Mouse (Mus musculus) thymus, postnatal 36 days (tissue): Measurements from ENCODE around the gene Ncapd3.

Experiments
- DNase-seq, 2 experiments: peaks; one replicate each; pipeline ENCODE4 v3.0.0; 2022; ENCODE audit warnings: mixed read lengths in 2 of 2

Ncapd3 gene

DNA sequence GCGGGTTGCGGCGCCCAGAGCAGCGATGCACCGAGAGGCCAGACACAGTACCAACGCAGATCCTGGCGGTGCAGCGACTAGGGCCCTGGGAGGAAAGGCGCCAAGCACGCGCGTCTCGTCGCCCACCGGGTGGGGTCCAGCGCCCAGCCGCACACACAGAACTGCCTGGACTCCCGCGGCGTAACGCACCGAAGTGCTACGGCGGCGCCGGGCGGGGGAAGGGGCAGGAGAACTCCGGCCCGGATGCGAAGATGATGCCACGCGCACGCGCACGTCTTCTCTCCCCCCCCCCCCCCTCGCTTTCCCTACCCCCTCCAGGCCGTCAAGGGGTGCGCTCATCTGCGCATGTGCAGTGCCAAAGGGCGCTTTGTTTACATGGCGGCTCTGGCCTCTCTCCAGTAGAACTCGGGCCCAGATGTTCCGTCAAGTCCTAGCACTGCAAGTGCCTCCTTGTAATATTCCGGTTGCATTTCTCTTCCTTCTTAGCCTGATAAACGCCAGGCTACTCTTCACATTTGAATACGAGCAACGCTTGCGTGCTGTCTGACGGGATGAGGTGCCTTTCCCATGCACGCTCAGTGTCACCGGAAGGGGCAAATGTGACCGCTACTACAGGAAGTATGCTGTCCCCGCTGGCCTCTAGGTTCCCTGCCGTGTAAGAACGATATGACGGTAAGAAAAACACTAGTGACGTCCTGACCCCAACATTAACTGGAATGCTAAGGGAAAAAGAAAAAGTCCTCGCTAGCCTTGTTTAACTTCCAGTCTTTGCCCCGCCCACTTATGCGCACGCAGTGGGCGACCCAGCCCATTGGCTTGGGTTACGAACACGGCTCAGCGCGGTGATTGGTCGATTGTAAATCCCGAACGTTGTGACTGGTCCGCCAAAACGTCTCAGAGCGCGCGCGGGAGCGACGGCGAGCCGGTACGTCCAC, at the start of gene Ncapd3, which contains the start of gene Vps26b:
TSS of gene Ncapd3 (plus strand) at position 348 of the 935 bp plus-strand sequence.
TSS of gene Vps26b (minus strand) at position 238 of the 935 bp plus-strand sequence.
- DNase-seq: peak; percentile 93 to 94

DNA sequence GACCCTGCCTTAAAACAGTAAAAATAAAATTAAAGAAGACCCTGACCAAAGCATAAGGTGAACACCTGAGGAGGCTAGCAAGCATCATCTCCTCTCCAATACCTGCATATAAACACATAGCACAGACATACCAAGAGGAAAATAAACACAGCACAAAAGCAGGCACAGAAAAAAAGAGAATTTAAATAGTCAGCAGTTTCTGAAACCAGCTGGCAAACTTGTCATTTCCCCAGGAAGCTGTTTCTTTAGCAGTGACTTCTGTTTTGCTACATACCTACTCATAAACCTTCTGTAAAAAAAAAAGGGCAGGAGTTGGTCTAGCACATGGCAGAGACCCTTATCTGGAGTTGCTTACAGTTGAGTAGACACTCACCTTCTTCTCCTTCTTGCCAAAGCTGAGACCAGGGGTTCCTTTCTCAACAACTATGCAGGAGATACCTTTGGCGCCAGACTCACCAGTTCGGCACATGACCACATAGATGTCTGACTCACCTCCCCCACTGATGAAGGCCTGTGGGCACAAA, 44.8 kb upstream of the Ncapd3 start:
- no peak for DNase-seq

DNA sequence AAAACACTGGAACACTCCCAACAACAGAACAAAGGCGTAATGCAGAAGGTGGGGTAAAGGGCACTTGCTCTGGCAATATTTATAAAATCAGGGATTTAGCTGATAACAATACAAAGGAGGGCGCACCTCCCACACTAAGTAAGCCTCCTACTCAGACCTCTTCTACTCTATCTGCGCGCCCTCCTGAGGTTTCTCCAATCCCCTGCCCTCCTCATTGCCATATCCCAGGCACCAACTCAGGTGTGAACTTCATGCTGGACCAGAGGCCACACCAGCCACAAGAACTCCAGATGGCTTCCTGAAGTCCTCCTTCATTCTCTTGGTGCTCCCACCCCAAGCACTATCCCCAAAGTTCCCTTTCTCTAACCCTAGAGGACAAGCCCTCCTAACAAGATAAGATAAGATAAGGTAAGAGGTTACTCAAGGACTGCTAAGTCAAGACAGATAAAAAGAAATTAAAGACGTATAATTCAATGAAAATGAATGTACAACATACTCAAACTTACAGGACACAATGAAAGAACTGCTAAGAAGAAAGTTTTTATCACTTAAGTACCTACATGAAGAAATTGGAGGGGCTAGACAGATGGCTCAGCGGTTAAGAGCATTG, 44.2 kb upstream of the Ncapd3 start:
- no peak for DNase-seq

DNA sequence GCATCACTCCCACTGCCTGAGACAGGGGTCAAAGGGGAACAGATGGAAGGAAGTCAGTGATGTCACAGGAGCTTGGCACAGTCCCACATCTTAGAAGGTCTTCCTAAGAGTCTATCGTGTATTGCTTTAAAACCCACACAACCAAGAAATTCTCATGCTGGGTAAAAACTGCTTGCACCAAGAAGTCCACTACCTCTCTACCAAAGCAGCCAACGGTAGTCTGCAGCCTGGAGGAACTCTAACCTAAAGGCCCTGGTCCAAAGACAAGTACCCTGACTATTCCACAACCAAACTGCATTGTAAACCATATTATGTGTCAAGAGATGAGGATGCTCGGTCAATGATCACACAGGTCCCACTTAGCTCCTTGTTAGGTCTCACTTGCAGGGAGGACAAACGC, 39.8 kb upstream of the Ncapd3 start:
- no peak for DNase-seq

DNA sequence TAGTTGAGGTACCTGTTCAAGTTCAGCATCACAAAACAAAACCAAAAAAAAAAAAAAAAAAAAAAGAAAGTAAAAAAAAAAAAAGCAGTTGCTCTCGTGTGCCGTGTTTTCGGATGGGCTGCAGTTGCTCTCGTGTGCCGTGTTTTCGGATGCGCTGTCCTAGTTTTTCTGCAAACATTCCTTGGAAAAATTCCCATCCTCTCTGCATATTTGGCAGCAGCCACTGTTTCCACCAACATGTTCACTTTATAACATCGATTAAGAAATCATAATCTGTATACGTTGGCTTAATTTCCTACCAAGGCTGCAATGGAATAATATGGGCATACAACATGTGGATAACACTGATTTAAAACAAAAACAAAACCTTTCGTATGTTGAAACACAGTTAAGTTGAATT, 36.9 kb upstream of the Ncapd3 start:
- DNase-seq: no peak

DNA sequence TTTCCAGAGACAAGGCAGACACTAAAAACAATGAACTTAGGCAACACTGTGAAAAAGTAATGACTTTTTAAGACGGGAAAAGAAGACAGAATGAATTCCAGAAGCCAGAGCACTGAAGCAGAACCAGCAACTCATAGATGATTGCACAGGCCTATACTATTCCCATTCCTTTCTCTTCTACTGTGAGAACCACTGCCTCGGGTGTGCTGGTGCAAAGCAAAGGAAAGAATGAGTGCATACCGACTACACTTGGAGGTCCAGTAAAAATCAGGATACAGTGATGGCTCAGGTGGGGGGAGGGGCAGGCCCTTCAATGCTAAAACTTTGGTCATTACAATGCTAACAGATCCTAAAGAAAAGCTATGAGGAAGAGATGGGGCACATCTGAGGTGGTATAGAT, 36.1 kb upstream of the Ncapd3 start:
- DNase-seq: no peak

DNA sequence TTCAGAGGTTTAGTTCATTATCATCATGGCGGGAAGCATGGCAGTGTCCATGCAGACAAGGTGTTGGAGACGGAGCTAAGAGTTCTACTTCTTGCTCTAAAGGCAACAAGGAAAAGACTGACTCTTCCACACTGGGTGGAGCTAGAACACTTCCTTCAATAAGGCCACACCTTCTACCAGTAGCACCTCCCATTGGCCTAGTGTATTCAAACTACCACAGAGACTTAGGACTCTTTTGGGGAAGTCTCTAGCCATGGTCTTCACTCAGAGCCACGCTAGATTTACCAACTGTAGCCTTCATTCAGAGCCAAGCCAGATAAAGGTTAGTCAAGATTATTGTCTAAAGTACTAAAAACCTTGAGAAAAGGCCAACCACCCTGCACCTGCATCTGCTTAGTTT, 32.9 kb upstream of the Ncapd3 start:
- DNase-seq: no peak

DNA sequence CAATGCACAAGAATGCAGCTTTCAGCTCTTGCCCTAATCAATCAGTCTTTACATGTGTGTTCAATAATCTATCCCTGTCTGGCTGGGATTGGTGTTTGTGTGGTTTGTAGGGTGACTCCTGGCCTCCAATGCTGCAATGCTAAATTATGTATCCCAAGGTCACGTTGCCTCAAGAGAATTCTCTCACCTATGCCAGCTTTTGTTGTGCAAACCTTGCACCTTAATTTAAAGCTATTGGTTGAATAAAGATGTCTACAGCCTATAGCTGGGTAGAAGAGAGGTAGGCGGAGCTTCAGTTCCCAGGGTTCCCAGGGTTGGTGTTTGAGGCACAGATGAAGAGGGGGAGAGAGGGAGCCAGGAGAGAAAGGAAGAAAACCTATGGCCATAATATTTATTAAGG, 32.5 kb upstream of the Ncapd3 start:
- no peak for DNase-seq

DNA sequence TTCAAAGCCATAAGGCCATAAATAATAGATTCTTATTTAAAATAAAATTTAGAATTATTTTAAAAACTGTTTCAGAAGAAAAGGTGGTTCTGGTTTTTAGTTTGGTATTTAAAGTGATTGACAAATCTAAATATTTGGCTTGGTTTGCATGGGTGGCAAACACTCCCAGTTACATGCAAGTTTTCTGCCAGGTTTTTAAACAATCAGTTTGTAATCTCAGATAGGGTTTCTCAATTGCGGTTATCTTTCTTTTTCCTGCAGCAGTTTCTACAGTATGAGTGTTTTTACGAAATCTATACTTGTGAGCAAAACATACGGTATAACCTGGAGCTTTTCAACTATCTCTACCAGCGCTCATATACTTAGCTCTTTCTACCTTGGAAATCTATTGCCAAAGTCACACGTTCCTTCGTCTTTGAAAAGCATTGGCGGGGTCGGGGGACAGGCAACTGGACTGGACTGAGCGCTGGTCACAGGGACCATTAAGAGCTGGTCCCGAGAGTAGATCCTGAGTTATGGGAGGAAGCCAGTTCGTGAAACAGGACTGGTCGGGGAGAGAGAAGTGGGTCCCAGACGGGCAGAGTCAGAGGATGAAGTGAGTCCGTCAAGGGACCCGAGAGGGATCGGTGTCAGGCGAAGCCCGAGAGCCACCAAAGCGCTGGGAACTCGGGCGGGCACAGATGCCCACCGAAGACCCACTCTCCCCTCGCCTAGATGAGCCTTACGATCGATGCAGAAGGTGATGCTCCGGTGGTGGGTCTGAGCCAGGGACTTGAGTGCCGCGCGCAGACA, 31.1 kb upstream of the Ncapd3 start:
- DNase-seq: no peak

DNA sequence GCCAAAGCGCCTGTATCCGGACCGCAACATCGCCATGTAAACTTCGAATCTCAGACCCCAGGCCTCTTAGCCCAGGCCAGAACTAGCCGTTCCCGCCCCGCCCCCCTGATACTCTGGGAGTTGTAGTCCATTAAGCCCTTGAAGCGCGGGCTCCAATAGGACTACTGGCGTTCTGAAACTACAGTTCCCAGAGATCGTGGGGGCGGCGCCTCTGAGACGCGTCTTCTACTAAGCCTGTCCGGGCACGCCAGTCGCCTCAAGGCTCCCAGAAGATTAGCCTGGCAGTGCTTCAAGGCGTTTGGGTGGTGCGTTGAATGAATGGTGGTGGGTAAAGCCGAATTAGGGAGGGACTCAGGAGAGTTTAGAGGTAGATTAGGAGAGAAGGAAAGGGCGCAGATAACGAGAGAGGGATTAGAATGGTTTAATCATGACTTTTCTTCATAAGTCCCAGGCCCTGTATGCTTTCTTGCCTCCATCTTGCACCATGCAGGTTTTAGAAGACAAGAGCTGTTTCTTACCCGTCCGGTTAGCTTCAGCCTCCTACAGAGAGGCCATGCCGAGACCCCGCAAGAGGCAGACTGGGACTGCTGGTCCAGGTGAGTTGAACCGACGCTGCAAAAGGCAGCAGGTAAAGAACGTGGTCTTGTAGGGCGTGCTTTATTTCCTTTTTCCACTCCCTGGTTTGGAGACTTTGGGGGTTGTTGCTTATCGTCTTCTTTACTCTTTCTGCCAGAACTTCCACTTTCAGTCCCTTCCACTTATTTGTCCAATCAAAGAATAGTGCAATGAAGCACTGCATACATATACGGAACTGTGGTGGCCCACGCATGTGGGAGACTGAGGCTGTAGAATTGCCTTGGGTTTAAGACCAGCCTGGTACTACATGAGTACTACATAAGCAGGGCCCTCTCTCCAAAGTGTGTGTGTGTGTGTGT, 30.2 kb upstream of the Ncapd3 start, which contains the start of the genes Acad8 and Thyn1:
TSS of gene Acad8 (minus strand) at position 106 of the 935 bp plus-strand sequence.
TSS of gene Thyn1 (plus strand) at position 250 of the 935 bp plus-strand sequence.
- peak; percentile 92 to 93 for DNase-seq

DNA sequence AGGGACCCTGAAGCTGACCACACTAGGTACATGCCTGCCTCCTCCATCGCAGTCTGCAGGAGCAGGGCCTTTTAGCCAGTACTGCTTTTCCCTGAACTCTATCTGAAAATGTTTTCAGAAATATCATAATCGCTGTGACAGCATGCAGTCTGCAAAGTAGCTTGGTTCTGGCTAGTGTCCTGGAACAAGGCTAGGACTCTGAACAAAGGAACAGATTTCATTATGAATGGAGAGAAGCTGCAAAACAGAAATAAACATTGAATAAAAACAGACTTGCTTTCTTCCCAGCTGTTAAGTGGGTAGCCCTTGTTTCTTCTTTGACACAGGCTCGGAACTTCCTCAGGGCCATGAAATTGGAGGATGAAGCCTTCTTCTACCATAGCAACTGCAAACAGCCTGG, 24.7 kb upstream of the Ncapd3 start:
- no peak for DNase-seq

DNA sequence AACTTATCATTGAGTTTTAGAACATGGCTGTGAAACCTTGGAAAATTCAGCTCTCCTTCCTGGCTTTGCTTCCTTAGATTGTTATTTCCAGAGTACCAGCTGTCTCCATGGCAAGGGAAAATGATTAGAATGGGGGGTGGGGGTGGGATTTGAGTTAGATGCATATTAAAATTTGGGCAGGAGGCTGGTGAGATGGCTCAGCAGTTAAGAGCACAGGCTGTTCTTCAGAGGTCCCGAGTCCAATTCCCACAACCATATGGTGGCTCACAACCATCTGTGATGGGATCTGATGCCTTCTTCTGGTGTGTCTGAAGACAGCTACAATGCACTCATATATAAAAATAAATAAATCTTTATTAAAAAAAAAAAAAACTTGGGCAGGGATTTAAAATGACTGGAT, 24.0 kb upstream of the Ncapd3 start:
- no peak for DNase-seq

DNA sequence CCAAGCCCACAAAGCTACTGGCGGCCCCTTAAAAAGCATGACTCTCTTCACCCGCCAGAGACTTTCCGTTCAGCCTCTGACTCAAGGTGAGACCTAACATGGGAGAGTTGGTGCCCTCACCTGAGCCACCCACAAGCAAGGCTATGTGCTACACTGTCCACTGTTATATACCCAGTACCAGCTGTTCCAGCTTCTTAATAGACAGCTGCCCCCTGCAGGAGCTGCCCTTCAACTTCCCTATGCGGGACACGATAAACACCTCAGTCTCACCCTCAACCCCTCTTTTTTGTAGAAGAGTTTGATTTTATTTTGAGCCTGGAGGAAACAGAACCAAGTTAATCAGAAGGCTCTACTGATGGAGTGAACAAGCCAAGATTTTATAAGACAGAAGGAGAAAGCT, 23.1 kb upstream of the Ncapd3 start:
- DNase-seq: no peak

DNA sequence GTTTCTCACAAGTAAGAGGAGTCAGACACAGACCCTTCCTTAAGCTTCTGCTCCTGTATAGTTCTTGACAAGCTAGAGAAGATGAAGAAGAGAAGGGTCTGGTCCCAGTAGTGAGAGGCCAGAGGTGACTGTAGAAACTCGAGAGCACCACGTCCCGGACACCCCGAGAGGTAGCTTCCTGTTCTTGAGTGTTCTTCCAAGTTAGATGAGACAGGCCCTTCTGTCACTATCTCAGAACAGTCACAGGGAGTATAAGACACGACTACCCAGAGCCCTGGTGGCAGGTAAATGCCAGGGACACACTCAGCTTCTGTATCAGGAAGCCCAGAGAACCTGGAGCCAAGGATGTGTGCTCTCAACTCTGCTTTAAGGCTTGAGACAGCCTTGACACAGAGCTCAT, 20.7 kb upstream of the Ncapd3 start:
- DNase-seq: no peak

DNA sequence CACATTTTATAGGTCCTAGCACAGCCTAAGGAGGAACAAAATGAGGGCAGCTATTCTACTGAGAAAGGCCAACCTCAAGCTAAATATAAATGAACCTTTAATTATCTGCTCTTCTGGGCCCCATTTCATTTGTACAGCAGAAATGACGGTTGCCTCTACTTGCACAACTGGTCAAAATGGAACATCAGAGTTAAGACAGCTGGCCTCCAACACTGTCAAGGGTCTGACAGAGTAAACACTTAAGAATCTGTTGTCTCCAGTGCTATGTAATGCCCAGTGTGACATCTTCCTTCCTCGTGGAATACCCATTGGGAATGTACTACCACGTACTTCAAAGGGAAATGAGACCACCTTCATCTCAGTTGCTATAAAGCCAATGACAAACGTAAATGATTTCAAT, 18.4 kb upstream of the Ncapd3 start:
- no peak for DNase-seq

DNA sequence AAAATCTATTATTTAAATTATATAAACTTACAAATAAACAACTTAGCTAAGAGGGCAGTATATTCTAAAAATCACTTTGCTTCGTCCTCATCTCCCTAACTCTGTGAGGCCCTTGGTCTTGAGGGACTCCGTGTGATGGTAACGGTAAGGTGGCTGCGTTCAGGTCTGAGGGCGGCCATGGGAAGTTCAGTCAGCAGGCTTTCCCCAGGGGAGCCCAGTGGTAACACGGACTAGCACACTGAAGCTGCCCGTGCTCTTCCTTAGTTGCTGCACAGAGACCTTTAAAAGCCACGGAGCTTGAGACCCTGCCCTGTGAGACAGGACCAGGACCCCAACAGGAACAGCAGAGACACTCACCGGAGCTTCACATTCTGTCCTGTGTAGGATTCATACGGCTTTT, 11.0 kb upstream of the Ncapd3 start:
- no peak for DNase-seq

DNA sequence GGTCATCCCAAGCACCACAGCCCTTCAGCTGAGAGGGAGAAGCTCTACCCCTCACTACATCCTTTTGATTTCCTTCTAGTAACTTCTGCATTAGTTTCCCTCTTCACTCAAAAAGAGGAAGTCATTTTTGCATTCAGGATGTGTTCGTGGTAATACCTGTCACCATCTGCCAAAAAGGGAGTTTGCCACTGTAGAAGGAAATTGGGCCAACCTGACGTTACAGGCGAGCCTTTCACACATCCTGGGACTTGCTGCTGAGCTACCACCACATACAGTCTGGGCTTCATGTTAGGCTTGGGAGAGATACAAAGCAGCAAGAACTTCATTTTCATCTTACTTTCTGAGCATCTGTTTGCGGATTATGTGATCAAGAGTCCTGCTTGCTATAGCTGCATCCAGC, 6.3 kb upstream of the Ncapd3 start:
- no peak for DNase-seq

DNA sequence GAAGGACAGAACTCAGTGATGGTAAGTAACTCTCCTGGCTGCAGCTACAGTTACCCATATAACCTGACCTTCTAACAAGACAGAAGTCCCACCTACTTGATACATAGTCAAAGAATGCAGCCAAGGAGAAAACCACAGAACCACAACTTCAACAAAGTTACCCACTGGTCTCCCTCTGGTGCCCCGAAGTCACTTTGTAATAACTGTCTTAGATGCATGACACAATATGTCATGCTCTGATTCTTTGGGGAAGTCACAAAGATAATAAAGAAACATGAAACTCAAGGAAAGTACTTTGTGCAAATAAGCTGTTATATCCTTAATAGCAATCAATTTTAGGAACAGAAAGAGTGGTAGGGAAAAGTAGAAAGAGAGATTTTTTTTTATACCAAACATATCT, 3.3 kb upstream of the Ncapd3 start:
- no peak for DNase-seq

DNA sequence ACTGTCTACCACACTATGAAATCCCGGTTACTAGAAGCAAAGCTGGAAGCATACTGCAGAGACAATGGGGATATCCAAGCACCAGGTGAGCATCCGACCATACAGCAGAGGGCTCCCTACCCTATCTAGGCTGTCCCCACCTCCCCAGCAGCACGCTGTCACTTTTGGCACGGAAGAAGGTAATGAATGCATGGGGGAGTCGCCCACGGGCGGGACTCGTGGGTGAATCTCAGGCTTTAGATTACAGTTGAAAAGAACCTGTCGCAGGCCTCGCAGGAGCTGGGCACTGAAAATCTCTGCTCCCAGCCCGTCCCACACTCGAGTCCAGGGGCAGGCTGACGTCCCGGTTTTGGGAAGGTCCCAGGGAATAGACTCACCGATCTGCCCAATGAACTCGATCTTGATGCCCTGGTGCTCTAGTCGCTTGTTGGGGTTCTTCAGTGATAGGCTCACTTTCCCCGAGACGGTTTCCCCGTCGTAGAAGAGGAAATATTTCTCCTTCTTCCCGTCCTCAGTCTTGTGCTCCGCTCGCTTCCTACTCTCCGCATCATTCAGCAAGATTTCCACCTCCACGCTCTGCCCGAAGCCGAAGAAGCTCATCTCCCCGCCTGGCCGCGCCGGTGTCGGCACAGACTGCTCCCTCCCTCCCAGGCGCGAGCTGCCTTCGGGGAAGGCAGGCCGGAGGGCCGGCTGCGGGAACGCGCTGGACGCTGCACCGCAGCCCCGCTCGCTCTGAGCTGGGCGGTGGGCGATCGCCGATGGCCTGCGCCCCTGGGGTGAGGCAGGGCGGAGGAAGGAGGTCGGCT, 750 bp upstream of the Ncapd3 start:
- DNase-seq: peak; percentile 60 to 72

DNA sequence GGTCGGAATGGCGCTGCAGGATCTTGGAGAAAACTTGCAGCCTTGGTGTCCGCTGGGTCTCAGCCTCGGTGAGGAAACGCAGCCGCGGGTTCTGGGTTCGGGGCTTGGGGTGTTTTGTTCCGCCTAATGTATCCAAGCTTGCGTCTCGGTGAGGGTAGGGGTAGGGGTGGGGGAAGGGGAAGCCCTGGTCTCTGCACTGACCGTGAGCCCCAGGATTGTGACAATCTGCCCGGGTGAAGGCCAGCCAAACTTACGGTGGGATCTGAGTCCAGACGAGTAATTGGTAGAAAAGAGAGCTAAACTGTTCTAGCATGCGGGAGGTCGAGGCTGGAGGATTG, 757 bp downstream of the Ncapd3 start:
- DNase-seq: no peak

DNA sequence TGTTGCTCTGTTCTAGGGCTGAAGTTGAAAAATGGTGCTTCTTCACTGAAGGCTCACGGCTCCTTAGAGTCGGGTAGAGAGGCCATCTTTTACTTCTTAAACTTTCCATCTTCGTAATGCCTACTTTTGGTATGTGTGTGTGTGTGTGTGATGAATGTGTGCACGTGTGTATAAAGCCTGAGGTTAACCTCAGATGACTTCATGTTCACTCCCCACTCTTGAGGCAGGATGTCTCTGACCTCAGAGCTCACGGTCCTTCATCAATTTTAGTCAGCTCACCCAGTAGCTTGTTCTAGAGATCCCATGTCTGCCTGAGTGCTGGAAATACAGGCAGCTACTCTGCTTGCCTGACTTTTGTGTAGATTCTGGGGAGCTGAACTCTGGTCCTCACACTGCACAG, 13.9 kb downstream of the Ncapd3 start:
- DNase-seq: no peak
